Mouse (Mus musculus): Measurements from ENCODE around the gene Itpr3. TPM values are rescaled to one million over a fixed set of nuclear protein-coding genes. Genes with fewer than 3 reads are reported as not detected.

Gene Itpr3
- polyA plus RNA-seq, 1 experiment from 2014 or later, result 0.73 TPM

- H3K27ac ChIP-seq (ENCODE audit: low read length), result no peak overlapping the region
Observed at GRCm38 (mm10) chr17:27032328-27032727, 24.8 kb upstream of the Itpr3 start.

DNA sequence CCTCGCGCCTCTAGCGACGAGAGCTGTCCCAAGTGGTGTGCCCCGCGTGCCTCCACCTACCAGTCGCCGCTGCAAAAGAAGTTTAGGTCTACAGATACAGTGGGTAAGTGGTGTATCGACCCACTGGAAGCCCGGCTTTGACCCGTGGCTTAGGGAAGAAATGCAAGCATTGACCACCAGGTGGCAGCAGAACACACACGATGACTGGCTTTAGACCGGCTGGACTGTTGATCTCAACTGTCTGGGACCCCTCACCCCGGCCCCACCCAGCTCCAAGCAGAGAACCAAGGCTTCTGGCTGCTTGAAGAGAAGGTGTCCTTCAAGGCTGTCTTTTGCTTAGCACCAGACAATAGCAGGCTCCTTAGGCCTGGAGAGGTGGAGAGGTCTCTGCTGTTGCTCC lies 24.2 kb upstream of the Itpr3 start:
- H3K27me3 ChIP-seq (ENCODE audit: control insufficient read depth, insufficient read depth, low read depth, low read length), result no peaks in the 10 kb centered on the region; the same call in 1 of the 2 replicates
- H3K27ac ChIP-seq (ENCODE audit: low read length), result no peak overlapping the region
- whole genome bisulfite sequencing, result 3% methylated on average over 14 of the region's 14 CpGs
- ATAC-seq, result no peak
- no peaks in the 10 kb centered on the region for H3K9me3 ChIP-seq (replicated peaks; ENCODE audit: control insufficient read depth, low read length, poor library complexity, severe bottlenecking)
- H3K9ac ChIP-seq (ENCODE audit: low read depth, low read length), result no peak overlapping the region
- no peak overlapping the region for H3K4me2 ChIP-seq (ENCODE audit: low read length)
- no peaks in the 10 kb centered on the region for H3K36me3 ChIP-seq (ENCODE audit: control insufficient read depth, insufficient read depth, low read length)
- peaks cover 6% of the 10 kb centered on the region for H3K4me1 ChIP-seq (ENCODE audit: control insufficient read depth, insufficient read depth, low read length)
- H3K4me3 ChIP-seq (ENCODE audit: low read depth, low read length), result no peak overlapping the region

More at GRCm38 (mm10) chr17:27032328-27032727, 24.8 kb upstream of the Itpr3 start:
- H3K4me1 ChIP-seq (ENCODE audit: control insufficient read depth, insufficient read depth, low read length), result peaks cover 11% of the 10 kb centered on the region
- no peak for ATAC-seq
- WGBS, result 68% methylated on average over 7 of the region's 7 CpGs
- no peak overlapping the region for H3K4me2 ChIP-seq (ENCODE audit: low read length)
- no peak overlapping the region for H3K4me3 ChIP-seq (ENCODE audit: low read depth, low read length)
- no peaks in the 10 kb centered on the region for H3K36me3 ChIP-seq (ENCODE audit: control insufficient read depth, insufficient read depth, low read length)
- no peaks in the 10 kb centered on the region for H3K9me3 ChIP-seq (replicated peaks; ENCODE audit: control insufficient read depth, low read length, poor library complexity, severe bottlenecking)
- no peaks in the 10 kb centered on the region; the same call in 1 of the 2 replicates for H3K27me3 ChIP-seq (ENCODE audit: control insufficient read depth, insufficient read depth, low read depth, low read length)
- H3K9ac ChIP-seq (ENCODE audit: low read depth, low read length), result no peak overlapping the region

GRCm38 (mm10) chr17:27036465-27036864 lies 20.6 kb upstream of the Itpr3 start:
- H3K36me3 ChIP-seq (ENCODE audit: control insufficient read depth, insufficient read depth, low read length), result no peaks in the 10 kb centered on the region

DNA sequence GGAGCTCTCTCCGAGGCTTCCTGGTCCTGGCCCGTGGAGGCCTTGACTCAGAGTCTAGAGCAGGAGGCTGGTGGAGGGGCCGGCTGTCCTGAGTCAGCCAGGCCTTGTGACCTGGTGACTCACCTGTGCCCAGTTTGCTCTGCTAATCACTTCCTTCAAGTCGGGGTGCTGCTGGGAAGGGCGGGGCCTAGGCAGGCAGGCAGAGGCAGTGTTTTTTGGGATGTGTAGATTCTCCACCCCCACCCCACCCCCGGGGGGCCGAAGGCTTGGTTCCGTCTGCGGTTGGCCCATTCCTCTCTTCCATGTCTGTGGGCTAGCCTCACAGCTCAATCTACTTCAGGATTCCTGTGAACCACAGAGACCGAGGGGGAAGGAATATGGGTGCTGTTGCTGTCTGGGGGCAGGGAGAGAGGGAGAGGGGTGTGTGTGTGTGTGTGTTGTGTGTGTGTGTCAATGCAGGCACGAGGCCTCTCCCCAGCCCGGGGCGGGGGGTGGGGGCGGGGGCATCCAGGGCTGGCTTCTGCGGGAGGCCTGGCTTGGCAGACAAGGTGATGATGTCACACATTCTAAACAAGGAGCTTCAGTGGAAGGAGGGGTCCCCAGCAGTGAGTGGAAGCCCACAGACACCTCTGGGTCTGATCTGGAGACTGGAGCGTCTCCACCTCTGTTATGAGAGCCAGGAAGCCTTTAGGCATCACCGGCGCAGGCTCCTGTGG lies 18.6 kb upstream of the Itpr3 start:
- Histone ChIP-seq H3K4me1 (ENCODE audit: control insufficient read depth, insufficient read depth, low read length) (peaks cover 8% of the 10 kb centered on the region), H3K27me3 (ENCODE audit: control insufficient read depth, insufficient read depth, low read depth, low read length) (no peaks in the 10 kb centered on the region; the same call in 1 of the 2 replicates), H3K4me2 (ENCODE audit: low read length) (no peak overlapping the region), H3K27ac (ENCODE audit: low read length) (no peak overlapping the region), H3K4me3 (ENCODE audit: low read depth, low read length) (no peak overlapping the region), H3K9ac (ENCODE audit: low read depth, low read length) (no peak overlapping the region), H3K36me3 (ENCODE audit: control insufficient read depth, insufficient read depth, low read length) (no peaks in the 10 kb centered on the region), H3K9me3 (replicated peaks; ENCODE audit: control insufficient read depth, low read length, poor library complexity, severe bottlenecking) (no peaks in the 10 kb centered on the region)
- WGBS, result 47% methylated on average over 18 of the region's 18 CpGs
- no peak for ATAC-seq

More at GRCm38 (mm10) chr17:27036465-27036864, 20.6 kb upstream of the Itpr3 start:
- Histone ChIP-seq H3K27me3 (ENCODE audit: control insufficient read depth, insufficient read depth, low read depth, low read length) (no peaks in the 10 kb centered on the region; the same call in 1 of the 2 replicates), H3K9ac (ENCODE audit: low read depth, low read length) (no peak overlapping the region), H3K27ac (ENCODE audit: low read length) (no peak overlapping the region), H3K4me3 (ENCODE audit: low read depth, low read length) (no peak overlapping the region), H3K9me3 (replicated peaks; ENCODE audit: control insufficient read depth, low read length, poor library complexity, severe bottlenecking) (no peaks in the 10 kb centered on the region), H3K4me1 (ENCODE audit: control insufficient read depth, insufficient read depth, low read length) (peaks cover 8% of the 10 kb centered on the region), H3K4me2 (ENCODE audit: low read length) (no peak overlapping the region)
- 82% methylated on average over 7 of the region's 7 CpGs for WGBS
- no peak for ATAC-seq

- H3K36me3 ChIP-seq (ENCODE audit: control insufficient read depth, insufficient read depth, low read length), result no peaks in the 10 kb centered on the region
- ATAC-seq, result no peak
- H3K4me3 ChIP-seq (ENCODE audit: low read depth, low read length), result no peak overlapping the region
- H3K4me1 ChIP-seq (ENCODE audit: control insufficient read depth, insufficient read depth, low read length), result peaks cover 8% of the 10 kb centered on the region
- WGBS, result 69% methylated on average over 10 of the region's 10 CpGs
- no peaks in the 10 kb centered on the region; the same call in 1 of the 2 replicates for H3K27me3 ChIP-seq (ENCODE audit: control insufficient read depth, insufficient read depth, low read depth, low read length)
- H3K9ac ChIP-seq (ENCODE audit: low read depth, low read length), result no peak overlapping the region
- no peaks in the 10 kb centered on the region for H3K9me3 ChIP-seq (replicated peaks; ENCODE audit: control insufficient read depth, low read length, poor library complexity, severe bottlenecking)
- H3K27ac ChIP-seq (ENCODE audit: low read length), result no peak overlapping the region
- H3K4me2 ChIP-seq (ENCODE audit: low read length), result no peak overlapping the region
Observed at GRCm38 (mm10) chr17:27039432-27040102, 17.5 kb upstream of the Itpr3 start.

GRCm38 (mm10) chr17:27040304-27041045 lies 16.6 kb upstream of the Itpr3 start:
- no peaks in the 10 kb centered on the region for H3K27me3 ChIP-seq (ENCODE audit: control insufficient read depth, insufficient read depth, low read depth, low read length)
- H3K4me2 ChIP-seq (ENCODE audit: low read length), result peak overlapping the region; percentile 25
- no peak overlapping the region for H3K27ac ChIP-seq (ENCODE audit: low read length)
- no peak for ATAC-seq
- peaks cover 8% of the 10 kb centered on the region for H3K4me1 ChIP-seq (ENCODE audit: control insufficient read depth, insufficient read depth, low read length)
- no peak overlapping the region for H3K4me3 ChIP-seq (ENCODE audit: low read depth, low read length)
- peak overlapping the region; percentile 2; the same call in 1 of the 2 replicates for H3K9ac ChIP-seq (ENCODE audit: low read depth, low read length)
- H3K36me3 ChIP-seq (ENCODE audit: control insufficient read depth, insufficient read depth, low read length), result no peaks in the 10 kb centered on the region
- WGBS, result 14% methylated on average over 20 of the region's 20 CpGs
- no peaks in the 10 kb centered on the region for H3K9me3 ChIP-seq (replicated peaks; ENCODE audit: control insufficient read depth, low read length, poor library complexity, severe bottlenecking)

DNA sequence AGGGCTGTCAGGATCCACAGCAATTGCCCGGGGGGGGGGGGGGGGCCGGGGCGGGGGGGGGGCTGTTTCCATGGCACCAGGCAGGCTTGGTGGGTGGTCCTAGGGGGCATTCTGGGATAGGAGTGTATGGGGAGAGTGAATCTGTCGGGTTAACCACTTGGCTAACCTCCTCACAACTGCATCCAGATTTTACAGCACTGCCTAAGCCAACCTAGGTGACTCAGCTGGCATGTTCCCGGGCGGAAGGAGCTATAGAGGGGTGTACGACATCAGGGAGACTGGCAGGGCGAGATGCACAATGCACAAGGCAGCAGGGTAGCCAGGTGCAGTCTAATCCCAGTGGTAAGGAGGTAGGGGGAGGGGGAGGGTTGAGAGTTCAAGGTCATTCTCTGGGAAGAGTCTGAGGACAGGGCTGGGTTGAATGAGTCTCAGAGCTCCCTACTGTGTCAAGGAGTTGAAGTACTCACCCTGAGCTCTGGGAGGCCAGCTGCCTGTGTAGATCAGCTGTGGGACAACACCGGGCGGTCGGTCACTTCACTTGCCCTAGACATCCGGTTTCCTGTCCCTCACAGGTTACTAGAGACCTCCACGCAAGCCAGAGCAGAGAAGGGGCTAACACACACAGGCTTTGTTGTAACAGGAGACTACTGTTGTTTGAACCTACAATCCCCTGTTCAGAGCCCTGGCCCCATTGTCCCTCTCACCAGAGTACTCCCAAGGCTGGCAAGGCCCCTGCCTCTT lies 15.9 kb upstream of the Itpr3 start:
- Histone ChIP-seq H3K4me1 (ENCODE audit: control insufficient read depth, insufficient read depth, low read length) (peaks cover 8% of the 10 kb centered on the region), H3K27me3 (ENCODE audit: control insufficient read depth, insufficient read depth, low read depth, low read length) (no peaks in the 10 kb centered on the region), H3K27ac (ENCODE audit: low read length) (no peak overlapping the region), H3K4me2 (ENCODE audit: low read length) (no peak overlapping the region), H3K4me3 (ENCODE audit: low read depth, low read length) (no peak overlapping the region), H3K9me3 (replicated peaks; ENCODE audit: control insufficient read depth, low read length, poor library complexity, severe bottlenecking) (no peaks in the 10 kb centered on the region), H3K36me3 (ENCODE audit: control insufficient read depth, insufficient read depth, low read length) (no peaks in the 10 kb centered on the region), H3K9ac (ENCODE audit: low read depth, low read length) (no peak overlapping the region)
- no peak for ATAC-seq
- 53% methylated on average over 10 of the region's 13 CpGs for WGBS

- ATAC-seq, result no peak
- H3K4me1 ChIP-seq (ENCODE audit: control insufficient read depth, insufficient read depth, low read length), result peaks cover 8% of the 10 kb centered on the region
- H3K4me2 ChIP-seq (ENCODE audit: low read length), result no peak overlapping the region
- H3K27me3 ChIP-seq (ENCODE audit: control insufficient read depth, insufficient read depth, low read depth, low read length), result no peaks in the 10 kb centered on the region
- H3K4me3 ChIP-seq (ENCODE audit: low read depth, low read length), result no peak overlapping the region
- no peaks in the 10 kb centered on the region for H3K36me3 ChIP-seq (ENCODE audit: control insufficient read depth, insufficient read depth, low read length)
- no peak overlapping the region for H3K9ac ChIP-seq (ENCODE audit: low read depth, low read length)
- no peak overlapping the region for H3K27ac ChIP-seq (ENCODE audit: low read length)
- H3K9me3 ChIP-seq (replicated peaks; ENCODE audit: control insufficient read depth, low read length, poor library complexity, severe bottlenecking), result no peaks in the 10 kb centered on the region
- 90% methylated on average over 2 of the region's 2 CpGs for WGBS
Observed at GRCm38 (mm10) chr17:27041787-27042055, 15.4 kb upstream of the Itpr3 start.

Measured in midbrain, embryonic 16.5 days (tissue).